Comparison of ENCODE assay signal across 9 mouse cellular contexts in the genomic region with DNA sequence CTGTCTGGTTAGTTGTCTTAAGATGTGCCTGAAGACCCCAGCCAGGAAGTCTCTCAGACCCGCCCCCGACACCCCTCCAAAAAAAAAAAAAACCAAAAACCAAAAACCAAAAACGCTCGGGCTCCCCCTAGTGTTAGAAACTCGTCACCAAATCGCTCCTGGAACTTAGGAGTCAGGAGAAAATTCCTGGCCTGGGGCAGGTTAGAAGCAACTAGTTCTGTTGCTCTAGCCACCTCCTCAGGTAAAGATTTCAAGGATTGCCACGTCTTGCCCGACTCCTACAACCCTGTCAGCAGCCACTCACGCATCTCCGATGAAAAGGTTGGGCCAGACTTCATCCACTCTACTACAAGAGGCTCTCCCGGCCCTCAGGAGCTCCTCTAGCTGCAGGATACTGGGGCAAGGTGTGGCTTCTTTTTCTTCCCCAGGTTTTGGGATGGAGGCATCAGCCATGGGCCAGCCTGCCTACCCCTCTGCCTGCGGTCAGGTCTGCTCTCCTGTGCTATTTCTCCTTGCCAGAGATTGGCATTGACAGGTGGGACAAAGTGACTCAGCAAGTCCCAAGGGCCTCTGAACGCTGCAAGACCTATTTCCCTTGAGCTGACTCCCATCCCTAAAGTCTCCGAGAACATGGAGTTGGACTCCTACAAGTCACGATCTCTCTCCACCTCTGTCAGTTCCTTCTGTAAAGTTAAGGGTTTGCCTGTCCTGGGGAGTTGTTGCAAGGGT. TPM values are rescaled to one million over a fixed set of nuclear protein-coding genes. Genes with fewer than 3 reads are reported as not detected.
DNase-seq lines count a peak whose midpoint lies in the region; ATAC-seq lines count a peak whose summit lies in the region.
"Had no signal": no experiment of that assay in that cellular context is flagged by ENCODE, and none has a peak within 500 bp of the region (broad histone marks: within the 10 kb centered on the region; RNA-seq: fewer than 3 reads in every experiment).

No protein-coding gene starts in this region.

- peak; percentile 61 for DNase-seq in CD4-positive, CD25-positive, alpha-beta regulatory T cell, adult 2 months (ENCODE audit: low read depth, low spot score)
- peak; percentile 68 to 70 for DNase-seq in layer of hippocampus, postnatal 10 days (ENCODE audit: low spot score in 2 of 2)
- no peak for DNase-seq in layer of hippocampus, postnatal 36 days
- DNase-seq in CD4-positive helper T cell, adult 2 months (ENCODE audit: low read depth, low spot score): peak; percentile 43
- DNase-seq in cerebellum, adult 9-10 months: peak; percentile 56
- DNase-seq in induced T-regulatory cell, adult 2 months (ENCODE audit: low read depth): peak; percentile 78
- peak; percentile 69 for DNase-seq in retina, postnatal 1 day

- no peak for ATAC-seq in CD4-positive, CD25-positive, alpha-beta regulatory T cell, adult 4 months

RNA-seq across cellular contexts. Expression of a gene that starts 2.0 kb away (rescaled TPM):
- polyA plus RNA-seq in CD4-positive, CD25-positive, alpha-beta regulatory T cell, adult 4 months (2017; shearing (Covaris generic)): 1 to 10 TPM; 4.2 to 4.8 TPM
- total RNA-seq in layer of hippocampus, postnatal 10 days (2021): 100 to 1,000 TPM in 1 of 2 experiments, 10 to 100 TPM in 1; 90.5 to 101 TPM
- 10 to 100 TPM; 84.9 to 87.7 TPM for total RNA-seq in layer of hippocampus, postnatal 36 days (2021)

RNA-seq across cellular contexts. Expression of a gene that starts 2.7 kb away (rescaled TPM):
- polyA plus RNA-seq in CD4-positive, CD25-positive, alpha-beta regulatory T cell, adult 4 months (2017; shearing (Covaris generic)): not detected
- under 1 TPM in 1 of 2 experiments, not detected in 1; 0.75 TPM for total RNA-seq in layer of hippocampus, postnatal 10 days (2021)
- total RNA-seq in layer of hippocampus, postnatal 36 days (2021): under 1 TPM; 0.51 to 0.85 TPM
- polyA plus RNA-seq: limb, embryonic 12.5 days had no signal

RNA-seq across cellular contexts. Expression of a gene that starts 33.9 kb away (rescaled TPM):
- polyA plus RNA-seq in CD4-positive, CD25-positive, alpha-beta regulatory T cell, adult 4 months (2017; shearing (Covaris generic)): not detected
- under 1 TPM; 0.29 to 0.53 TPM for total RNA-seq in layer of hippocampus, postnatal 10 days (2021)
- under 1 TPM; 0.51 to 0.70 TPM for total RNA-seq in layer of hippocampus, postnatal 36 days (2021)

Comparison
In these comparisons a context has a peak if more than half of its experiments do, and no peak if none do; other contexts are left out.
1. DNase-seq: peak in CD4-positive, CD25-positive, alpha-beta regulatory T cell, adult 2 months (single experiment), layer of hippocampus, postnatal 10 days (2 of 2), CD4-positive helper T cell, adult 2 months (single experiment), cerebellum, adult 9-10 months (single experiment), induced T-regulatory cell, adult 2 months (single experiment) and retina, postnatal 1 day (single experiment); none in layer of hippocampus, postnatal 36 days (0 of 2).